In the genomic region with DNA sequence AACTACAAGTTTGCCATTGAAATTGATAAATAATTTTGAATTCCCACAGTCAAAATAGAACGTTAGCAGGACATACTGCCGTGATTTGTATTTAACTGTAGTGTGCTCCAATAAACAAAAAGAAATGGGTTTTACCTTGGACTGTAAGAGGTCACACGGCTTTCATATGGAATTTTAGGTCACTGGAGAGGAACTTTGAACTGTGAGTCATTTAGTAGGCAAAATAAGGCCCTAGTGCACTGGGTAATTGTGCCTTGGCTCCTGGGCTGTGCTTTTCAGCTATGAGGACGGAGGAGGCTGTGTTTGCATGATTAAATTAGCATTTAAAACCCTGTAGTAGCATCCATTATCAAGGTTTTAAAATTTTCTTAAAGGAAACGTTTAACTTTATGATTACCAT, we compare ENCODE assay signal across 8 mouse cellular contexts. TPM values are rescaled to one million over a fixed set of nuclear protein-coding genes. Genes with fewer than 3 reads are reported as not detected.
DNase-seq lines count a peak whose midpoint lies in the region; ATAC-seq and TF ChIP-seq lines count a peak whose summit lies in the region.

No protein-coding gene starts in this region.

- no peak for TF ChIP-seq CTCF in brain, embryonic 14.5 days (IDR thresholded peaks at IDR 0.05; ENCODE audit: borderline replicate concordance, extremely low read depth, insufficient read depth, insufficient read length)

- H3K36me3 ChIP-seq in hindbrain, embryonic 13.5 days, result peaks cover 4% of the 10 kb centered on the region; the same call in 1 of the 2 replicates
- H3K36me3 ChIP-seq in midbrain, embryonic 11.5 days (ENCODE audit: control insufficient read depth, insufficient read depth, low read length), result no peaks in the 10 kb centered on the region

- ATAC-seq in hindbrain, embryonic 13.5 days (ENCODE audit: low FRiP score), result no peak
- no peak for ATAC-seq in midbrain, embryonic 11.5 days (ENCODE audit: low FRiP score)
- ATAC-seq in frontal cortex, adult (ENCODE audit: low TSS enrichment), result no peak

- peak overlapping the region; percentile 70 for H3K4me2 ChIP-seq in hindbrain, embryonic 13.5 days
- peak overlapping the region; percentile 82 for H3K4me2 ChIP-seq in midbrain, embryonic 11.5 days

- TF ChIP-seq POLR2A in brain, embryonic 14.5 days (IDR thresholded peaks at IDR 0.05; ENCODE audit: borderline replicate concordance, extremely low read depth, insufficient read depth, insufficient read length, poor library complexity, severe bottlenecking), result no peak

- WGBS in hindbrain, embryonic 13.5 days, result 20% methylated on average over 5 of the region's 5 CpGs
- 38% methylated on average over 5 of the region's 5 CpGs for WGBS in midbrain, embryonic 11.5 days

- DNase-seq in kidney, adult 9 months, result peak; percentile 39
- no peak for DNase-seq in kidney, postnatal 25 days
- peak; percentile 20 for DNase-seq in brain, embryonic 14.5 days (ENCODE audit: low read depth)
- DNase-seq in midbrain, embryonic 11.5 days (ENCODE audit: low spot score, missing footprints), result peak; percentile 86
- no peak for DNase-seq in urinary bladder, postnatal 36 days (ENCODE audit: low spot score in 2 of 2)
- no peak for DNase-seq in left cerebral cortex, postnatal 25 days (ENCODE audit: low spot score in 2 of 2)

- H3K27ac ChIP-seq in hindbrain, embryonic 13.5 days, result peak overlapping the region; percentile 52; the same call in 1 of the 2 replicates
- H3K27ac ChIP-seq in midbrain, embryonic 11.5 days (ENCODE audit: low read depth, low read length), result no peak overlapping the region

- peak overlapping the region; percentile 99 for H3K9ac ChIP-seq in hindbrain, embryonic 13.5 days
- peak overlapping the region; percentile 16; the same call in 1 of the 2 replicates for H3K9ac ChIP-seq in midbrain, embryonic 11.5 days (ENCODE audit: low read length)

- intact Hi-C loops in left cerebral cortex, postnatal 25 days (cut with DNase I), result loop anchor here (10.0 kb wide), 2 partner anchors 821 to 1061 kb away; no protein-coding TSS in a partner anchor

- H3K4me3 ChIP-seq in hindbrain, embryonic 13.5 days, result peak overlapping the region; percentile 98
- peak overlapping the region; percentile 89 for H3K4me3 ChIP-seq in midbrain, embryonic 11.5 days (ENCODE audit: low read depth, low read length)

- H3K4me1 ChIP-seq in hindbrain, embryonic 13.5 days (replicated peaks), result peaks cover 30% of the 10 kb centered on the region
- H3K4me1 ChIP-seq in midbrain, embryonic 11.5 days (ENCODE audit: control insufficient read depth, insufficient read depth, low read length), result peaks cover 2% of the 10 kb centered on the region; the same call in 1 of the 2 replicates

- 0 out of 2 replicates have a peak, but pooled peaks cover 2% of the 10 kb centered on the region for H3K27me3 ChIP-seq in hindbrain, embryonic 13.5 days
- H3K27me3 ChIP-seq in midbrain, embryonic 11.5 days (ENCODE audit: control insufficient read depth, insufficient read depth, low read length), result no peaks in the 10 kb centered on the region

- no peaks in the 10 kb centered on the region for H3K9me3 ChIP-seq in hindbrain, embryonic 13.5 days
- H3K9me3 ChIP-seq in midbrain, embryonic 11.5 days (ENCODE audit: control insufficient read depth, low read length), result no peaks in the 10 kb centered on the region

RNA-seq across cellular contexts. Expression of gene Cpeb2, which starts 3.0 kb away (rescaled TPM):
- 22.5 and 36.3 TPM in 2 replicates for polyA plus RNA-seq in brain, embryonic 14.5 days (2012; rRNA removed)
- 13.9 and 14.2 TPM in 2 replicates for polyA plus RNA-seq in hindbrain, embryonic 13.5 days (2015; fragmentation: Nextera tagmentation; extraction: Ambion mirVana)
- 5.0 and 6.4 TPM in 2 replicates for polyA plus RNA-seq in midbrain, embryonic 11.5 days (2014; fragmentation: Nextera tagmentation; extraction: Ambion mirVana)
- 10 to 100 TPM; 56.2 to 57.5 TPM for total RNA-seq in left cerebral cortex, postnatal 25 days (2021)

Comparison
In these comparisons a context has a peak if more than half of its experiments do, and no peak if none do; other contexts are left out.
1. DNase-seq: peak in kidney, adult 9 months (single experiment), brain, embryonic 14.5 days (single experiment) and midbrain, embryonic 11.5 days (single experiment); none in kidney, postnatal 25 days (0 of 2), urinary bladder, postnatal 36 days (0 of 2) and left cerebral cortex, postnatal 25 days (0 of 2).